Mouse (Mus musculus) B cell, adult 2 months (primary cell): ENCODE data around the gene Bach2.

ENCODE experiments used
- DNase-seq, 2 experiments: peaks; one replicate each; pipeline ENCODE4 v3.0.0; 2022

Bach2 gene

GRCm38 (mm10) chr4:32299970-32300369 is 61.4 kb downstream of the Bach2 start:
- DNase-seq: no peak

DNA sequence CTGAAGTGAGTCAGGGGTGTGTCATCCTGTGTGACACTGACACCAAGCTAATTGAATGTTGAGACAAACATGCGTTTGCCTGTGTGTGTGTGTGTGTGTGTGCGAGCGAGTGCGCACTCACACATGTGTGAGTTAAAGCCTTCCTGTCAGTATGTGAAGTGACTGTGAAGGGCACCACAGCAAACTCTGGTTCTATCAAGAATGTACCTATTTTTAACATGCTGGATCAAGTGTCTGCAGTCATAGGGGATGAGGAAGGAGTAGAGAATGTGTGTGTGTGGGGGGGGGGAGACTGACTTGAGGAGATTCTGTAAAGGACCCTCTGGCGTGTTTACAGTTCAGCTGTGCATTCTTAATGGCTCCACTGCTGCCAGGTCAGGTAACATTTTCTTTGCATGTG is 64.1 kb downstream of the Bach2 start:
- DNase-seq: no peak

- DNase-seq: no peak
These were observed 64.5 kb downstream of the Bach2 start for GRCm38 (mm10) chr4:32303076-32303475.

GRCm38 (mm10) chr4:32303674-32304073 is 65.1 kb downstream of the Bach2 start:
- DNase-seq: peak; percentile 15 to 22

- peak; percentile 33 to 35 for DNase-seq
These were observed 65.7 kb downstream of the Bach2 start for GRCm38 (mm10) chr4:32304221-32304703.

DNA sequence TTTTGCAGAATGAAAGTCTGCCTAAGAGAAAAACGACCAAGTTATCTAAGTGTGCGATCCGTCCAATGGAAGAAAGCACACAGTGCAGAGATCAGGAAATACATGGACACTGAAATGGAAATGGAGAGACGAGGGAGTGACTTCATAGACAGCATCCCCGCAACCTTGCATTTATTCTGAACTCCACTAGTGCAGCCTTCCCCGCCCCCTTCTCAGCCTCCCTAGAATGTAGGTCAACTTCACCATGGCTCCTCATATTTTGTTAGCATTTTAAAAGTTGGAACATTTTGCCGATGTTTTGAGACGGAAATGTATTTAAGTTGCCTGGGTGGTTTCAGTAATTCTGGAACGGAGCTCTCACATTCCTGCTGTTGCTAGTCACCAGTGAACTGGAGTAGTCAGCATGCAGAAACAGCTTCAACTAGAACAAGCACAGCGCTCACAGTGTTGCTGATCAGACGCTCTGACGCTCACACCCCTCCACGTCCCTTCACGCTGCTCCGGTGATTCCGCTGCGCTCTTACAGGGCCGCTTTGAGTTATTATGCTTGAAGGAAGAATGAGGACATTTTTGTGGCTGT is 66.5 kb downstream of the Bach2 start:
- no peak for DNase-seq

- no peak for DNase-seq
These were observed 67.1 kb downstream of the Bach2 start for GRCm38 (mm10) chr4:32305683-32306082.

GRCm38 (mm10) chr4:32306169-32306792 is 67.7 kb downstream of the Bach2 start:
- no peak for DNase-seq

DNA sequence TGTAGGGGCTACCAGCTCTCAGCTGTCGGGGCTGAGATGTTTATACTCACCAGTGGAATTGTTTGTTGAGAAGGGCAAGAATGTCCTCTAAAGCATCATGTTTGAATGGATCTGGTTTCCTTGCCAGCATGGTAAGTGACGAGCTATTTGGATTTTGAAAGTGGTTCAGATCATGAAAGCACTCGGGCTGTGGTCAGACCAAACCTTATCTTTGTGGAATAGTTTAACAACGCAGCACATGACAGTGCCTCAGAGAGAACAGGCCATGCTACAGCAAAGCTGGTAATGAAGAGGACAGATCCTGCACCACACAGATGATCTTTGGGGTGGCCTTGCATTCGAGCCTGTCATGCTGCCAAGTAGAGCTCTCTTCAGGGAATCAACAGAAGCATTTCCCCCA is 68.6 kb downstream of the Bach2 start:
- no peak for DNase-seq

GRCm38 (mm10) chr4:32312171-32312946 is 73.8 kb downstream of the Bach2 start:
- DNase-seq: no peak

DNA sequence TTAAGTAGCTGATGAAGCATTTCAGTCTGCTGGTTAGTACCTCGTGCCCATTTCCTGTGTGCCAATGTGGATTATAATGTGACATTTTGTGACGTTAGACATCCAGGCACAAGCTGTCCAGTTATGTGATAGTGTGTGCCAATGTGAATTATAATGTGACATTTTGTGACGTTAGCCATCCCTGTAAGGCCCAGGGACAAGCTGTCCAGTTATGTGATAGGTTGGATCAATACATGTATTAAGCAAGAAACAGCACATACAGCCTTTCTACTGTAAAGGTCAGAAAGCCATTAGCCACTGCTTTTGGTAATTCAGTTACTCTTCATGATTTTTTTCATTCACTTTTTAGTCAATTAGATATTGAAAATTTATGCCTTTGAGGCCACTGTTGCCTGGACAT is 76.3 kb downstream of the Bach2 start:
- no peak for DNase-seq

- no peak for DNase-seq
These were observed 80.0 kb downstream of the Bach2 start for GRCm38 (mm10) chr4:32318608-32319007.

- no peak for DNase-seq
These were observed 80.7 kb downstream of the Bach2 start for GRCm38 (mm10) chr4:32319327-32319726.

DNA sequence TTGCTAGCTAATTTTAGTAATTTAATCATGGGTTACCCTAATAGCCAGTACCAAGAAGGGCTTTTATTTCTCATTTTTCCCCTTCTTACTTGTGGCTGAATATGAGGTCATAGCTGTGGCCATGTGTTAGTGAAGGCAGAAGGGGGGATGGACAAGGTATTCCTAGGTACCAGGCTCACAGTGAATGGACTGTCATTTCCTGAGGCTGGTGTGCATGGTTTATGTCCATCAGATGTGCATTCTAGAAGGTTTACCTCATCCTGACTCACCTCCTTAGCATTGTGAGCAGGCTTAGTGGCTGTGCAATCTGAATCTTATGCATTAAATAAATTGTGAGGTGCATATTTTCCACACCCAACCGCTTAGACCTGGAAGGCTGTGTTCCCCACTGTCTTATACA is 81.4 kb downstream of the Bach2 start:
- DNase-seq: no peak

- DNase-seq: no peak
These were observed 85.5 kb downstream of the Bach2 start for GRCm38 (mm10) chr4:32324111-32324510.

- DNase-seq: no peak
These were observed 86.4 kb downstream of the Bach2 start for GRCm38 (mm10) chr4:32324967-32325366.

DNA sequence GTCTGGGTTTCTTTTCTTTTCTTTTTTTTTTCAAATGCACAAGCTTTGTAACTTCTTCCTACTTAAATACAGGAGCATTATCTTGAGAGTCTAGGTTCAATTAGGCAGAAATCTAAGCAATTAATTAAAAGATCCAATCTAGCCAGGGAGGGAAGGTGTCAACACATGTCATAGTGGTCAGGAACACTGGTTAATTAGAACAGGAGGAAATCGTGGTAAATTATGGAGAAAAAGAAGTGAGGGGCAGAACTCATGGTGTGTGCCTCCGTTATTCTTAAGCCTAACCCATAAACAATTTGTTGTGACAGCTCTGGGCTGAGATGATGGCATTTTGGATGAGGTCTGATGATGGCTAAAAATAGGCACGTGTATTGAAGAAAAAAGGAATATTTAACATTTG is 87.0 kb downstream of the Bach2 start:
- no peak for DNase-seq

GRCm38 (mm10) chr4:32326279-32326678 is 87.7 kb downstream of the Bach2 start:
- no peak for DNase-seq

GRCm38 (mm10) chr4:32326860-32327259 is 88.3 kb downstream of the Bach2 start:
- DNase-seq: no peak

GRCm38 (mm10) chr4:32327626-32328025 is 89.0 kb downstream of the Bach2 start:
- DNase-seq: no peak

DNA sequence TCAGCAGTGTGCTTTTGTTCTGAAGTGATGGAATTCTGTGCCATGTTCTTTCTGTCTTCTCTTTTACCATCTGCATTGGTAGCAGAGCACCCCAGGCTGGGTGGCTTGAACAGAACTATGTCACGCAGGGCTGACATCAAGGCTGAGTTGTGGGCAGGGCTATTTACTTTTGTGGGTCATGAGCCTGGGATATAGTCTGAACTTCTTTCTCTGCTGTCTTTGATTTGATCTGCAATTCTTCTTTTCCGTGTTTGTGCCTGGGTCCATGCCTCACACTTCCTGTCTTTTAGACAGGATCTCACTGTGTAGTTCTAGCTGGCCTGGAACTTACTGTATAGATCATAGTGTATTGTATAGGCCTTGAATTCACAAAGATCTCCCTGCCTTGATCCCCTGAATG is 90.0 kb downstream of the Bach2 start:
- no peak for DNase-seq

DNA sequence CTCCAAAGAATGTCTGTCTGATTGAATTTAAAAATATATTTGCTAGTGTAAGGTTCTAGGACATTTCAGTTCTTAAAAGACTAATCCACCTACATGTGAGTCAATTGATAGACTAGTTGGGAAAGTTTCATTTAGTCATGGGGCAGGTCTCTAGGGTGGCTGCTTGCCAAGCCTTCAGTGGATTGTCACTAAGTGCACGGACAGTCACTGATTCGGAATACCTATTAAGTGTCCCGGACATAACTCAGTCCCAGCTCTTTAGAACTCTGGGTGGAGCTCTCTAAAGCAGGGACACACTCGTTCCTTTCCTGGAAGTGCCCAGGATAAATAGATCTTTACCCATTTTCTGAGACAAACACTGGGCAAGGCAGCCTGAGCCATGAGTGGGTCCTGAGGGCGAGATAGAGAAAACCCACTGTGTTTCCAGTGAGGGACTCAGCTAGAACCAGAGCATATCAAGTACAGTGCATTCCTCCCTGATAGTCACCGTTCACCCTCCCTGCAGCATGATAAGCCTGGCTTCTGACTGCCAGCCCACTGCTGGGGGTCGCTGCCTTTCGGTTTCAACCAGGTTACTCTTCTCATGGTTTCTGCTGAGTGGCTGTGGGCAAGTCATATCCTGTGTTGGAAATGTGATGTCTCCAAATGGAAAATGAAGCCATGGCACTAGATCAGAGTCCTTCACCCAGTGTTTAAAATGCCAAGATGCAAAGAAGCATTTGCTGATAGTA is 92.1 kb downstream of the Bach2 start:
- DNase-seq: no peak

DNA sequence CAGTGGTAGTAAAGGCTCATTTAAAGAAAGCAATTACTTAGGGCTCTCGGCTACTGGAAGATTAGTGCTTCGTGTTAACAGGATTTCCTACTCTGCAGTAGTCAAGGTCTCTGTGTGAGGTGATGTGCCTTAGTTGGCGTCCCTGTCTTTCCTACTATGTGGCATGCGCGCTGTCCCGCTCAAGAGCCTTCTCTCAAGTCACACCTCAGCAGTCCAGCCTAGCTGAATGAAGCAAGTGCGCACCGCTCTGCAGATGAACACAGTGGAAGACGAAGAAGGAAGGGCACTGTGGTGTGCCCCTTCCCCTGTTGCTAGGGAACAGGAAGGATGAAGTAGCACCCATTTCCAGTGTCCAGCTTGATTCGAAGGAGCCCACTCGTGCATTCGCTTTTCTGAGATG is 93.4 kb downstream of the Bach2 start:
- DNase-seq: no peak
